Mouse (Mus musculus) small intestine, adult 2 months (tissue): Measurements from ENCODE around the gene Chd4.

Source experiments
- CTCF ChIP-seq: fragments of 200-500 bp; IDR thresholded peaks from 2 replicates; pipeline ENCODE4 v1.5.1; 2012; ENCODE audit warnings: low read depth, mild to moderate bottlenecking, control low read depth, inconsistent platforms, low read length, moderate library complexity, mixed read lengths; ENCODE audit not compliant: insufficient replicate concordance, insufficient read length; ENCODE audit errors: extremely low read depth
- POLR2A ChIP-seq: fragments of 200-500 bp; IDR thresholded peaks from 2 replicates; pipeline ENCODE4 v1.6.1; 2012; ENCODE audit warnings: low read depth, mild to moderate bottlenecking, control low read depth, inconsistent platforms, low read length, moderate library complexity

GRCm38 (mm10) chr6:125088561-125089321, 7.0 kb upstream of the Chd4 start:
- TF ChIP-seq POLR2A (no peak), CTCF (no peak)
